Mouse (Mus musculus) midbrain, embryonic 12.5 days (tissue): ENCODE measurements at regions not wholly inside any gene's neighbourhood (a gene's known extent, or its start where the extent isn't known, plus 50 kb on each side); places are given as distances from the start of the nearest gene placed in this dataset. TPM values are rescaled to one million over a fixed set of nuclear protein-coding genes. Genes with fewer than 3 reads are reported as not detected.

ENCODE experiments used
- ATAC-seq: fragments of 200-750 bp; cut with Nextera tagmentation; 2 replicates; pipeline ENCODE4 v1.8.0; 2017; ENCODE audit warnings: low read depth, moderate TSS enrichment, moderate library complexity; ENCODE audit not compliant: low FRiP score
- H3K27ac ChIP-seq: fragments of 300-500 bp; sonication (generic); replicated peaks from 2 replicates; pipeline ENCODE4 v1.5.1; 2016; ENCODE audit warnings: mild to moderate bottlenecking
- H3K27me3 ChIP-seq: fragments of 300-500 bp; sonication (generic); 2 replicates; pipeline ENCODE4 v1.6.1; 2016; ENCODE audit warnings: mild to moderate bottlenecking
- H3K36me3 ChIP-seq: fragments of 300-500 bp; sonication (generic); 2 replicates; pipeline ENCODE4 v1.6.1; 2016
- H3K4me1 ChIP-seq: fragments of 300-500 bp; sonication (generic); 2 replicates; pipeline ENCODE4 v1.6.1; 2016
- H3K4me2 ChIP-seq: fragments of 300-500 bp; sonication (generic); replicated peaks from 2 replicates; pipeline ENCODE4 v1.6.1; 2016; ENCODE audit warnings: mild to moderate bottlenecking, moderate library complexity
- H3K4me3 ChIP-seq: fragments of 300-500 bp; sonication (generic); 2 replicates; pipeline ENCODE4 v1.5.1; 2016; ENCODE audit warnings: mild to moderate bottlenecking
- H3K9ac ChIP-seq: fragments of 300-500 bp; sonication (generic); replicated peaks from 2 replicates; pipeline ENCODE4 v1.6.1; 2016; ENCODE audit warnings: mild to moderate bottlenecking, moderate library complexity
- H3K9me3 ChIP-seq: fragments of 300-500 bp; sonication (generic); 2 replicates; pipeline ENCODE4 v1.6.1; 2016; ENCODE audit warnings: mild to moderate bottlenecking
- WGBS: fragments of 180-500 bp; shearing (Covaris S2); methylation state at CpG from one replicate; pipeline ENCODE4 v1.1.7; 2016; 5-methylcytosine and 5-hydroxymethylcytosine counted together
- microRNA-seq: library from miRNA; unstranded; fragments of <30 nt; microRNA quantifications from one replicate; pipeline ENCODE4, GENCODE M21; 2017

DNA sequence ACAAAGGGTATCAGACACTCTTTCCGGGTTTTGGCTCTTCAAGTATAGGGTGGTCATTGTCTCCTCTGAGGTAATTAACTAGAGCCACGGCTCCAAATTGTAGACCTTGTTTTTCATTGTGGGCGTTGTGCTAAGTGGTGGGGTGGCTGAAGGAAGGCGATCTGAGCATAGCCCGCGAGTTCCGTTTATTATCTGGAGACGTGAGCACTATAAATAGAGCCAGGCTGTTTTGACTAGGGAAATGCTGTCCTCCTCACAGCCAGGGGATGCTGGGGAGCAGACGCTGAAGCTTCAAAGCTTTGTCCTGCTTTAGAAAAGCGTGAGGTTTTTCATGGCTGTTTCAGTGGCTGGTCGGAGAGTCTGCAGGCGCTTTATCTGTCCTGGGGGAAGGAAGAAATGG, 75.9 kb upstream of the Pmfbp1 start:
- Histone ChIP-seq H3K9me3 (0 out of 2 replicates have a peak, but pooled peaks cover 5% of the 10 kb centered on the region), H3K4me2 (no peak overlapping the region), H3K27me3 (no peaks in the 10 kb centered on the region), H3K27ac (peak overlapping the region; percentile 74), H3K36me3 (no peaks in the 10 kb centered on the region), H3K4me3 (no peak overlapping the region), H3K9ac (peak overlapping the region; percentile 28; the same call in 1 of the 2 replicates), H3K4me1 (peaks cover 31% of the 10 kb centered on the region)
- no peak for ATAC-seq
- WGBS, result 40% methylated on average over 12 of the region's 12 CpGs

DNA sequence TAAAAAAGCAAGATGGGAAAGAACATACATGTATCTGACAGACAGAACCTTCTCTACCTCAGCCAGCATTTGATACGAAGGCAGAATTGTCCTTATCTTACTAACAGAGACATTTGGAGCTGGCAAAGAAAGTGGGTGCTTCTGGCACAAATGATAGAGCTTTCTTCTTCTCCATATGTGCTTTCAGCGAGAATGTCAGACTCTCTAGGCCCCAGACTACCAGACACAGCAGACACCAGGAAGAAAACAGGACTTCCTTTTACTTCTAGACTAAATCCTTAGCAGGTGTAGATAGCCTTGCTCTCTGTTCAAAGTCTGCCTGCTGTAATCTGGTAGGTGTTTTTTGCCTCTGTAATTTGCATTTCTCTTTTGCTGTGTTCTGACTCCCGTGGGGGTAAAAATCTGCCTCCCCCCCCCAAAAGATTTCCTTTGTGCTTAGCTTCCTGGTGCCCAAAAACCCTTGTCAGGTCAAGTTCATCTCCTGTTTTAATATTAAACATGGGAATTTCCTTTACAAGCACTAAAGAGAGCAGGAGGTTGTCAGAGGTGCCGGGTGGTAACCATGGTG, 74.7 kb upstream of the Pmfbp1 start:
- Histone ChIP-seq H3K27ac (peak overlapping the region; percentile 74), H3K27me3 (no peaks in the 10 kb centered on the region), H3K4me3 (no peak overlapping the region), H3K9ac (no peak overlapping the region), H3K36me3 (no peaks in the 10 kb centered on the region), H3K4me1 (peaks cover 31% of the 10 kb centered on the region), H3K4me2 (no peak overlapping the region), H3K9me3 (0 out of 2 replicates have a peak, but pooled peaks cover 5% of the 10 kb centered on the region)
- no peak for ATAC-seq
- 42% methylated on average over 4 of the region's 4 CpGs for WGBS

DNA sequence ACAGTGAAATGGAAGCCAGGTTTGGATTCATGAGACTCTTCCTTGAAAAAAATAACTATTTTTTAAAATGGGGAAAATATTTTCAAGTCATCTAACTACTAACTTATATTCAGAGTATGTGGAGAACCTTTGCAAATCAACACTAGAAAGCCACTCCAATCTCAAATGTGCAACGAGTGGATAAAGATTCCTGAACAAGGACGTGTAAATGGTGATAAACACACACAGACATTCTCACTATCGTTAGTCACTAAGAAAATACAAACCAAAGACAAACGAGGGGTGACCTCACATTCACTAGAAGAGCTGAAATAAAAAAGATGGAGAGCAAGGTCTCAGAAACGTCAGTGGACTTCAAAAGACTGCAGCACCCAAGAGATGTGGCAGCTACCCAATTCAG, 69.8 kb upstream of the Pmfbp1 start:
- 80% methylated on average over 5 of the region's 5 CpGs for WGBS
- H3K9ac ChIP-seq, result no peak overlapping the region
- H3K4me3 ChIP-seq, result no peak overlapping the region
- peaks cover 6% of the 10 kb centered on the region for H3K4me1 ChIP-seq
- H3K9me3 ChIP-seq, result 0 out of 2 replicates have a peak, but pooled peaks cover 5% of the 10 kb centered on the region
- no peaks in the 10 kb centered on the region for H3K36me3 ChIP-seq
- ATAC-seq, result no peak
- H3K27me3 ChIP-seq, result no peaks in the 10 kb centered on the region
- no peak overlapping the region for H3K4me2 ChIP-seq
- no peak overlapping the region for H3K27ac ChIP-seq

DNA sequence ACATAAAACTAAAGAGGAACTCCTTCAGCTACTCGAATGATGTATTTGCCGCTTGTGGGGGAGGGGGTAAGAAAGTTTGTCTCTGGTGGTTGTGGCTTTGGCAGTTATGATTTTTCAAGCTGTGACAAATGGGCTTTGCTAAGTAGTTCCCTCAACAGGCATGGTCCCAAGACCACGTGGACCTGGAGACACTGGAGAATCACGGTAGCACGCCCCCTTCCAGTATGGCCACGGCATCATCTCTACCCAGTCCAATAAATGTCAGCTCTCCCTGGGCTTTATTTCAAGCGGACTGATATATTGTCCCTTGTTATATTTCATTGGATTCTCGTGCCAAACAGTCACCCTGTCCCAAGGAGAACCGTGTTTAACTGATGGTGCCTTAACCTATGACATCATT, 65.3 kb upstream of the Pmfbp1 start:
- H3K27ac ChIP-seq, result no peak overlapping the region
- no peaks in the 10 kb centered on the region for H3K27me3 ChIP-seq
- H3K9ac ChIP-seq, result no peak overlapping the region
- no peak for ATAC-seq
- no peaks in the 10 kb centered on the region for H3K4me1 ChIP-seq
- H3K36me3 ChIP-seq, result no peaks in the 10 kb centered on the region
- H3K4me2 ChIP-seq, result no peak overlapping the region
- no peaks in the 10 kb centered on the region for H3K9me3 ChIP-seq
- WGBS, result 90% methylated on average over 9 of the region's 9 CpGs
- H3K4me3 ChIP-seq, result no peak overlapping the region

DNA sequence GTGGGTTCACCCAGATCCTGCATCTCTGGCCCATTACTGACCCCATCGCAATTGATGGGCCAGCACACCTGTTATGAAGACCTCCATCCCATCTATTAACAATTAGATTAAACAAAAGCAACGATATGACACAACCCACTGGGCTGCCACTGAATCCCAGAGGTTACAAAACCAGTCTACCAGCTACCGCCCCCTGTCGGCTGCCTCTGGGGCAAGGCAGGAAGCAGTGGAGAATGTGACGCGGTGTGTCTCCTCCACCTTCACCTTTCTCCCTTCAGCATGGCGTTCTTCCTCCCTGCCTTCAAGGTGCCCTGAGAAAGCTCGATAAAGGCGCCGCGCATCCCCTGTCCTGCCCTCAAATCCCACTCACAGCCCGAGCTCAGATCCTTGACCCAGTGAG, 59.3 kb upstream of the Pmfbp1 start:
- H3K4me3 ChIP-seq, result no peak overlapping the region
- H3K9ac ChIP-seq, result no peak overlapping the region
- H3K27me3 ChIP-seq, result no peaks in the 10 kb centered on the region
- H3K36me3 ChIP-seq, result no peaks in the 10 kb centered on the region
- WGBS, result 90% methylated on average over 12 of the region's 12 CpGs
- no peak for ATAC-seq
- H3K9me3 ChIP-seq, result no peaks in the 10 kb centered on the region; the same call in 1 of the 2 replicates
- H3K27ac ChIP-seq, result no peak overlapping the region
- H3K4me2 ChIP-seq, result no peak overlapping the region
- peaks cover 15% of the 10 kb centered on the region for H3K4me1 ChIP-seq

DNA sequence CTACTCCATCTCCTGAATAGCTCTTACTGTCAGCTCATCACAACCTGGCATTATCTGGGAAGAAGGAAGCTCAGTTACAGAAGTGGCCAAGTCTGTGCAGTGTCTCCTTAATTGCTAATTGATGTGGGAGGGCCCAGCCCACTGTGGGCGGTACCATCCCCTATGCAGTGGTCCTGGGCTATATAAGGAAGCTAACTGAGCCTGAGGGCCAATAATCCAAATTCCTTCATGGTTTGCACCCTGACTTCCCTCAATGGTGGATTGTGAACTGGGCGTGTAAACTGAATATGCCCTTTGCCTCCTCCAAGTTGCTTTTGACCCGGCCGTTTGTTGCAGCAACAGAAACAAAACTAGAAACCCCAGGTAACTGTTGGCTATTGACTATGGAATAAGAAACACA, 57.8 kb upstream of the Pmfbp1 start:
- Histone ChIP-seq H3K4me3 (no peak overlapping the region), H3K27me3 (no peaks in the 10 kb centered on the region), H3K9ac (no peak overlapping the region), H3K9me3 (no peaks in the 10 kb centered on the region; the same call in 1 of the 2 replicates), H3K27ac (peak overlapping the region; percentile 83), H3K4me1 (peaks cover 15% of the 10 kb centered on the region), H3K36me3 (no peaks in the 10 kb centered on the region), H3K4me2 (no peak overlapping the region)
- no peak for ATAC-seq
- 88% methylated on average over 4 of the region's 4 CpGs for WGBS

DNA sequence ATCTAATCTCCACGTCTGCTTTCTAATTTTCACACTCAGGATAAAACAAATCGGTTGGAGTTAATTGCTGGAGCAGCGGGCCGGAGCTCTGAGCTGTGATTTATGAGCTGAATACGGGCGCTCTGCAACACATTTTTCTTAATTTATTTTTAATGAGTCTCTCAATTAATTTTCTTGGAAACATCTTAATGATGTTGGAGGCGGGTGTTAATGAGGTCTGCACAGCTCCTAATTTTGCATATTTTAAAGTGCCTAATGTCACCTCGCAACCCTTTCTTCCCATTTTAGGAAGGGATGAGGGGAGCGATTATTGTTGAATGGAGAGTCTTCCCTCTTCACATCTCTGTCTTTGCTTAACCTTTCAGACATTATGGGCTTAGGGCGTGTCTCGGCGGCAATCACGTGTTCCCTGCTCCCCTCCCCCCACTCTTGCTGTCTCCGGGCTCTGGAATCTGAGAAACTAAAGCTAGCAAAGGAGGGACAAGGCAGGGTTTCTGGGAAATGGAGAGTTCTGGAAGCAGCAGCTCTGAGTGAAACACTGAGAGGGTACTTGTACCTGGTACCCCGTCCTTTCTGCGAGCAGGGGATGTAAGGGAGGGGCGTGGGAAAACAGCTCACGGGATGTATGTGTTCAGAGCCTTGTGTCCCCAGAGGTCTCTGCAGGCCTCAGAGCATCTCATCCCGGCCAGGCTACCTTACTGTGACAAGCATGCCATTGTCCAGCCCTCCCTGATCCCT, 56.8 kb upstream of the Pmfbp1 start:
- Histone ChIP-seq H3K36me3 (no peaks in the 10 kb centered on the region), H3K27ac (peak overlapping the region; percentile 83), H3K4me3 (0 out of 2 replicates have a peak overlapping the region, but pooled peaks have one; percentile 10), H3K9me3 (no peaks in the 10 kb centered on the region; the same call in 1 of the 2 replicates), H3K27me3 (no peaks in the 10 kb centered on the region), H3K9ac (peak overlapping the region; percentile 28; the same call in 1 of the 2 replicates), H3K4me2 (peak overlapping the region; percentile 40), H3K4me1 (peaks cover 15% of the 10 kb centered on the region)
- WGBS, result 16% methylated on average over 19 of the region's 19 CpGs
- peak; percentile 89 for ATAC-seq

DNA sequence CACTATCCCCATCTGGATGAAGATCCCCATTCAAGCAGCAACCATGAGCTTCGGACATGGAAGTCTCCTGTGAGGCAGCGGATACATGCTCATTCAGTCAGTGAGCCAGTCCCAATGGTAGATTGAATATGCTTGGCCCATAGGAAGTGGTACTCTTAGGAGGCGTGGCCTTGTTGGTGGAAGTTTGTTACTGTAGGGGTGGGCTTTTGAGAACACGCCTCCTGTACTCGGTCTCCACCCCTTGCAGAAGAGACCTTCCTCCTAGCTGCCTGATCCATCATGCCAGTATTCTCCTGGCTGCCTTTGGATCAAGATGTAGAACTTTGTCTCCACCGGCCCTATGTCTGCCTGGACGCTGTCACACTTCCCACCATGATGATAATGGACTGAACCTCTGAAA, 55.3 kb upstream of the Pmfbp1 start:
- no peak for ATAC-seq

More for the DNA sequence above, 55.3 kb upstream of the Pmfbp1 start:
- Histone ChIP-seq H3K4me1 (peaks cover 15% of the 10 kb centered on the region), H3K36me3 (no peaks in the 10 kb centered on the region), H3K4me3 (no peak overlapping the region), H3K9me3 (no peaks in the 10 kb centered on the region; the same call in 1 of the 2 replicates), H3K27me3 (no peaks in the 10 kb centered on the region), H3K4me2 (no peak overlapping the region), H3K9ac (no peak overlapping the region), H3K27ac (no peak overlapping the region)
- WGBS, result 90% methylated on average over 7 of the region's 7 CpGs

Small RNA genes lying in the stretch of these regions (microRNA-seq; reads per million reads assigned to microRNA genes)
- not detected for gene Gm23163
